Mouse (Mus musculus) kidney, adult 9 months (tissue): ENCODE data around the gene Exoc2.

ENCODE experiments used
- DNase-seq: peaks from one replicate; pipeline ENCODE4 v3.0.0; 2022

The Exoc2 gene

DNA sequence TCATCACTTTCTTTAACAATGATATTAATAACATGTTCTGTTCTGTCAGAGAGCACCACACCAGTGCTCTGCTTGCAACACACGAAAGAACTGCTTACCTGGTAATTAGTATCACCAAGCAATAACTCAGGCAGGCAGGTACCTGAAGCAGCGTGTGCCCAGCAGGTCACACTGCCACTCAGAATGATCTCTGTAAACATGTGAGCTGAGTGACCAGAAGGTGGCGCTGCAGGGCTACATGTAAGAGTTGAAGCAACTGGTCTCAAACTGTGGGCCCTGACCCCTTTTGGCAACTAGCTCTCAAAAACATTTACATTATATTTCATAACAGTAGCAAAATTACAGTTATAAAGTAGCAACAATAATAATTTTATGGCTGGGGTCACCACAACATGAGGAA is 85.4 kb downstream of the Exoc2 start:
- peak; percentile 78 for DNase-seq

DNA sequence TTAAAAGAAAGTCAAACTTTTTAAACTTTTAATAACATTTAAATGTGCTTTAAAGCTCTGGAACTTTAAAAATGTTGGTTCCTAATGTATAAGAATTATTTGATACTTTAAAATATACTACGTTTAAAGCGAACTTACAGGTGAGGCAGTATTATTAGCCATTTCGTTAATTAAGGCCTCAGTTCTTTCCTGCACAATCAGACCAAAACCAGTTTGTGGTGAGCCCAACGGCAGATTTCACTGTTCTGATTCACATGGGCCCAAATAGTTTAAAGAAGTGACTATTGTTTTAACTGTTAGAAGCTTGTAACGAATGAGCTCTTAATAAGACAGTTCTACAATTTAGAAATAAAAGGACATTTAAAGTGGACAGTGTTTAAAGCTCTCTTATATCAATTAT is 93.6 kb downstream of the Exoc2 start:
- DNase-seq = no peak

DNA sequence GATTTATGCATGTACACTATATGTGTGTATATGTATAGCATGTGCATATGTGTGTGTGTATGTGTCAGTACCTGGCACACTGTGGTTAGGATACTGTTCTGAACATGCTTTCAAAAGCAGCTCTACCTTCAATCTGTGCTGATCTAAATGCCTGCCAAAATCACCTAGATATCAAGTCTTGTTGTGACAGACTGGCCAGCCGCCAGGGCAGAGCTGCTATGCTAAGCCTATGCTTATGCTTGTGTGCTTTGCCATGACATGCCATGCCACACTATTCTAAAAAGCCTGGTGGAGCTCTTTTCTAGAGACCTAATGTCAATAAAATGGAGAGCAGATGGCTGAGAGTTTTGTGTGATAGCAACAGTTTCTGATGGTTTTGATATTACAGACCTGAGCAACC is 94.0 kb downstream of the Exoc2 start:
- DNase-seq = no peak

DNA sequence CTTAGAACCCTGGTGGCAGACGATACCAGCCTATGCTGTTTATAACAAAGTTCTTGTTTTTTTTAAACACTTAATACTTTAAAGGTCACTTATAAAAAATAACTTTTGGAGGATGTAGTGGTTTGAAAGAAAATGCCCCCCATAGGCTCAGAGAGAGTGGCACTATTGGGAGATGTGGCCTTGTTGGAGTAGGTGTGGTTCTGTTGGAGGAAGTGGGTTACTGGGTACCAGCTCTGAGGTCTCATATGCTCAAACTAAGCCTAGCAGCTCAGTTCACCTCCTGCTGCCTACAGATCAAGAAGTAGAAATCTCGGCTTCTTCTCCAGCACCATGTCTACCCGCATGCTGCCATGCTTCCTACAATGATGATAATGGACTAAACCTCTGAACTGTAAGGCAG is 98.1 kb downstream of the Exoc2 start:
- DNase-seq = no peak

DNA sequence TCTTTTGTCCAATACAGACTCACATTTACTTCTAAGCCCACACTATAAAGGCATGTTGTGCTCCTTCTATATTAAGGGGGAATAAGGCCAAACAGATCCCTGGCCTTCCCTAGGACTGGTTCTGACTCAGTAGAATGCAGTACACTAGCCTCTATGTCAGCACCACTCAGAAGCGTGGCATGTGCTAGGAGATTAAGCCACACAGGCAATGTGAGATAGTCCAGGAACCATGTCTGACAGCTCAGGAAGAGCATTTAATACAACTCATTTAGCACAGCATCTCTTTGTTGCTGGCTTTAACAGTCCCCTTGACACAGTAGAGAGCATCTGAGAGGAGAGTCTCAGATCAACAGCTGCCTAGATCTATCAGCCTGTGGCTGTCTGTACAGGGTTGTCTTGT is 100.4 kb downstream of the Exoc2 start:
- DNase-seq = no peak

DNA sequence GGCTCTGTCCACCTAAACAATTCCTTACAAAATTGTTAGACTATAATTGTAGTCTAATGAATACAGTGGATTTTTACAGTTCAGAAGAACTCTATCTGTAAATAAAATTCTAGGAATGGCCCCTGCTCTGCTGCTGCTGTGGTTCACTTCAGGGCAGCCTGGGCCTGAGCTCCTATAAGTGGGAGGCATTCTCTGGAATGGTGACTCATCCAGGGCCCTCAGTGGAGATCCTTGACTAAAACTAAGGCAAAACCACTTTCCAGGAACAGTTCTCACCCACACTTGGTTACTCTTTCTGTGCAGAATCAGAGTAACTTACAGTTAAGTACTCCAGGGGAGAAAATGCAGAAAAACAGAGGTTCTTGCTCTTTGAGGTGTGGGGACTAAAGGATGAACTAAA is 108.4 kb downstream of the Exoc2 start:
- no peak for DNase-seq

DNA sequence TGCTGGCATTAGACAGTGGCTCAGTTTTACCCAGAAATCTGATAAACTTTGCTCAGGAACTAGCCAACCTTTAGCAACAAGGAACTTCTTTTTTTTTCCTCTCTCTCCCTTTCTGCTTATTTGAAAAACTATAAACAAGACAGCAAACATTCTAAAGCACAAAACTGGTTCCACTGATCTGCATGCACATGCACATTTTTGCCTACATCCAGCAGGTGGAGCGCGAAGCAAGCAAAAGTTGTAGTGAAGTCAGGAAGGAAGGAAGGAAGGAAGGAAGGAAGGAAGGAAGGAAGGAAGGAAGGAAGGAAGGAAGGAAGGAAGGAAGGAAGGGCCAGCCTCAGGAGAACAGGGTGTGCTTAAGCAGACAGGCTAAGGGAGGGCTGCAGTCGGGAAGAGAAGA is 109.9 kb downstream of the Exoc2 start:
- DNase-seq = no peak

DNA sequence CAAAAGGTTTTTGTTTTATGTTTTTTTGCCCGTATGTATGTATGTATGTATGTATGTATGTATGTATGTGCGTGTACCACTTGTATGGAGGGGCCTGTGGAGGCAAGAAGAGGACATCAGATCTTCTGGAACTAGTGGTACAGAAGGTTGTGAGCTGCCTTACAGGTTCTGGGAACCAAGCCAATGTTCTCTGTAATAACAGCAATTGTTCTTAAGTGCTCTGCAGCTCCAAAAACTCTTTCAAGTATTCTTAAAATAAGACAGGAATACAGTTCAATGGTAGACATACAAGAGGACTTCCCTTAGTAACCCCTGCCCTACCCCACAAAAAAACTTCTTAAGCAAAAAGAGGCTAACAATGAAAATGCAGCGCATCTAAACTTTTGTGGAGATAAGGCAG is 115.5 kb downstream of the Exoc2 start:
- no peak for DNase-seq

DNA sequence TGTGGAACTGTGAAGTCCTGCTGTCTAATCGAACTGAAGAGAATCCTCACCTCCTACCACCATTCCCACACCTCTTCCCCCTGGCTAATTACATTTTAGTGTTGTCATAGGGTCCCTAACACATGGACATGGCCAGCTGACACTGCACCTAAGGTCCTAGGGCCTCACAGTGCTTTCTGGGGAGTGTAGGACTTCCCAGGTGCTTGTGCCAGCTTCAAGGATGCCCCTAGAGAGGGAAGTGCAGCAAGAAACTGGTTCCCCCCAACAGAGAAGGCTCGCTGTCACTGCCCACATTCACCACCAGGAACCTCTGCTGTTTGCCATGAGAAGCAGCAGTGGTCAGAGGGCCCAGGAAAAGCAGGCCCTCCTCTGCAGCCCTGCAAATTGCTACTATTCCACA is 123.2 kb downstream of the Exoc2 start:
- DNase-seq = no peak

DNA sequence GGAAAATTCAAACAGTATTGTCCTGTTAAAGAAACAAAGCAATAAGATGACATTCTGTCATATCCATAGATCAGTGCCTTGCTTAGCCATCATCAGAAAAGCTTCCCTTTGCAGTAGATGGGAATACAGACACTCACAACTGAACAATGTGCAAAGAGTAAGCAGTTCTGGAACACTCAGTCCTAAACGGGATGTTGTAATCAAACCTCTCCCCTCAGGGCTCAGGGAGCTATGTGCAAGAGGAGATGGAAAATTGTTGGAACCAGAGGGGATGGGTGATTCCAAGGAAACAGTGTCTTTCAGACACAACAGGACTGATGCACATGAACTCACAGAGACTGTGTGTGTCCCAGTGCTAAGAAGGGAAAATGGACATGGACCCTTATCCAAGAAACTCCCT is 125.9 kb downstream of the Exoc2 start:
- DNase-seq = no peak

DNA sequence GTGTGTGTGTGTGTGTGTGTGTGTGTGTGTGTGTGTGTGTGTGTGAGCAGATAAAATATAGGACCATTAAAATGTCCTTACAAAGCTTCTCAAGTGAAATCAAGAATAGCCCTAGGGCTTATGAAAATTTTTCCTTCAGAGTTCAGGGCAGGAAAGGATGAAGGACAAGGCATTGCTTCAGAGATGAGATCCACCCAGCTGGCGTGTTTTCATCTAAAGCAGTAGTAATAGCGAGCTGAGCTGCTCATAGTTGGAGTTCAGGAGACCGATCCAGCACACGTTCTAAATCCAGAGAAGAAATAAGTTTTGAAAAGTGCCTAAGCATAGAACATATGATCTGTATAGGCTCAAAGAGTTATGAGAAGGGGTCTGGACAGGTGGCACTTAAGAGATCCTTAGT is 127.4 kb downstream of the Exoc2 start:
- no peak for DNase-seq

DNA sequence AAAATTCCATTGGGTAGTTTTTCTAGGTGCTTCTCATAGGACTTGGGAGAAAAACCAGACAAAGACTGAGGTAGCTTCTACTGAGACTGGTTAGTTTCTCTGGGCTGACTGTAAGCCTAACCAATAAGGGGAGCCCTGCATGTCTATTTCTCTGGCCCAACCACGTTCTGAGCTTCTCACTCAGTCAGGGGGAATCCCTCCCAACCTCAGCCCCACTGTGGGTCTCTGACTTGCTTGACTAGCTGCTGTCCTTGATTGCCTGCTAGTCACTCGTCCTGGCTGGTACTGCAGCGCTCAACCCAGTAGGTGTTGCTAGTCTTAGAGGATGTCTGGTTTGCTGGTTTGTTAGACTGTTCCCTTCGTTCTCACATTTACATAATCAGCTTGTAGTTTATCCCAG is 130.8 kb downstream of the Exoc2 start:
- DNase-seq = no peak

DNA sequence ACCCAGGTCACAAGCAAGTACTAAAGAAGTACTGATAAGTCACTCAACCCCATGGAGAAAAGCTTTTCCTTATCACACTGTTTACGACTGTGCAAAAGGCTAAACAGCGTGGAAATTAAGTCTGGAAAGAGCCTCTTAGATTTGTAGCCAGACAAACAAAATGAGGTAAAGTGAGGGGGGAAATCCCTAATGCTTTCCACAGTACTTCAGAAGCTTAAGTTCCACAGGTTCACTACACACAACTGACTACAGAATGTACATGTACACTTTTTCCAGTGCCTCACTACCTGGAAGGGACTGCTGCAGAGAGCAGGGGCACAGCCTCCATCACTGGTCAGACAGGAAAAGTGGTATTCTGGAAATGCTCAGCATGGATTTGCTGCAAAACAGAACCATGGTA is 132.1 kb downstream of the Exoc2 start:
- DNase-seq = no peak

DNA sequence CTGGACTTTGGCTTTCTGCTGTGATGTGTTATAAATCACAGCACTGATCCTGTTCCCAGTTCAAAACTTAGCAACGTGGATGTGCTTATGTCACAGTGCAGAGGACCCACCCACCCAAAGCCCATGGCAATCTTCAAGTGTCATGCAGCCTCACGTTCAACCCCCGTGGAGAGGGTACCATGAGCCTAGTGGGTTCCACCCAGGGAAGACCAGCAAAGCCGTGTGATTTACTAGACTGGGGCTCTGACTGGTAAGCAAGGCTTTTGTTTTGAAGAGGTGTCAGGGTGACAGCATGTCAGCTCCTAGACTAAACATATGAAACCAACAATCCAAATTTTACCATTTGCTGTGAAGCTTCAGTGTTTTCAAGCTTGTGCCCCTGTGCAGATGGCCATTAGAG is 132.6 kb downstream of the Exoc2 start:
- DNase-seq = no peak

DNA sequence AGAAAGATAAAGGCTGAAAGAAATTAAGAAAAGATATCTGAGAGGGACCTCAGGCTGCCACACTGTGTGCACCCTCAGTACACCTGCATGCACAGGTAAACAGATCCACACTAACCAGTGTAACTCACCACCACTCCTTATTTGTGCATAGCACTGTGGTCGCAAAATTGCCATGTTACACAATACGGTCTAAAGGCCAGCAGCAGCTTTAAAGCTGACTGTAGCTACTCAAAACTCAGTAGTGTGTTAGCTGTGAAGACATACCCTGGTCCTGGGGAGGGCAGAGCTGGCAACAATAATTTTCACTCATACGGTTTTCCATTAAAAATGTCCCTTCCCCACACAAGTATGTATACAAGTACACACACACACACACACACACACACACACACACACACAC is 133.2 kb downstream of the Exoc2 start:
- no peak for DNase-seq

DNA sequence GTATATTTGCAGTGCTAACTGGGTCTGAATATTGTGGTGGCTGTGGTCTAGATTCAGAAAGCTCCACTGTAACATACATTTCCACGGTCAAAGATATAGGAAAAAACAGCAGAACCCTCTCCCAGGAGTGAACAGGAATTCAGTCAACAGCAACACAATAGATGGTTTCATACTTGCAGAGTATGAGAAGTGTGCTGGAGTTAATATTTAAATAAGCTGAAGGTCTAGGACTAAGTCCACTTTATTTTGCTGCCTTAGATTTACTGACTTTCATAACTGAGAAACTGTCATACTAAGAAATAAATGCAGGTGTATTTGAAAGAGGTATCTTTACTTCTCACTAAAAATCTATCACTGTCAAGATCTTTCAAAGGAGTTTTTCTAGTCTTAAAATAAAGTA is 137.6 kb downstream of the Exoc2 start:
- peak; percentile 37 for DNase-seq

DNA sequence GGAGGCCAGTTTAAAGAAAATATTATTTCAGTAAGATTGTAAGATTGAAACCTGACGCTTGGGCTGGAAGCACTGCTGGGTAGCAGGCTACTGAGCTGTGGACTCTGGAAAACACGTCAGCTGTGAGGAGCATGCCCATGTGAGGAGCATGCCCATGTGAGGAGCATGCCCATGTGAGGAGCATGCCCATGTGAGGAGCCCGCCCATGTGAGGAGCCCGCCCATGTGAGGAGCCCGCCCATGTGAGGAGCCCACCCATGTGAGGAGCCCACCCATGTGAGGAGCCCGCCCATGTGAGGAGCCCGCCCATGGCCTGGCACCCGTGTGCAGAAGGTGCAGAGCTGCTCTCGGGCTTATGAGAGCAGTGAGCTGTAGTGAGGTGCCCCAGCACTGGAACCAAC is 139.0 kb downstream of the Exoc2 start:
- DNase-seq = peak; percentile 15

DNA sequence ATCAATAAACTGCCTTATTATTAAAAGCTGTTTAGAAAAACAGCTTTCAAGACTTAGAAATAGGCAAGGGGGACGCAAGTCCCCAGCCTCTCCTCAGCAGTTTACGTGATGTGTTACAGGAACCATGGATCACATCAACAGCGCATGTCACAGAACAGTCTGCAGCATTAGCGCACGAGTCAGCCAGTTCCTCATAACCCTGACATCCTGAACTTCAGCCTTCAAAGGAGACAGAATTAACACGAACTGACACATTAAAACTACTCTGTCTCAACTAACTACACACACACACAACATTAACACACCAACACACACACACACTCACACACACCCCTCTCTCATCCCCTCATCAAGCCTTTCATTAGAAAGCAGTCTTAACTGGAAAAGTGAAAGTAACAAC is 139.5 kb downstream of the Exoc2 start:
- DNase-seq = no peak

DNA sequence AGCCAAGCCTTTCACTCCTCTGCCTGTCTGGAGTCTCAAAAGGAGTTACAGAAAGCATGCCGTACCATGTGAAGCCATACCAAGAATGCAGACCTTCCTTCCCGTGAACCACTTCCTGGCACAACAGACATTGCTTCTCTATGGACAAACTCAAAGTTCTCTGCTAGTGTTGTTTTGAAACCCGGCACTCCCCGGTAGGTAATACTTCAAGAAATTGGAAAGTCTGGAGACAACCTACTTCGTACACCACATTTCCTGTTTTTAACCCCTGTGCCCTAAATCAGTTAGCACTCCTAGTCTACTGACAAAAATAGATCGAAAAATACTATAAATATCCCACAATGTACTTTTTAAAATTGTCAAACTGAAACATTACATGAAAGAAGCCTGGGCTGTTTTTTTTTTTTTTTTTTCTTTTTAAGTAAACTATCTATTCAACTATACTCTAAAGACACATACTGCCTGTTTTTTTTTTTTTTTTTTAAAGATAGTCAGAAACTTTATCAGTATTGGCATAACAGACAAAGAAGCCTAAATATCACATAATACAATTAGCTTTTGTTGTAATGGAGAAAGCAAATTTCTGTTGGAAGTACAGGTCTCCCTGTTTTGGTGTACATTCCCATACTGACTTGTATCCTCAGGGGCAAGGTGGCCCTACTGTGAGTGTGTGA is 140.3 kb downstream of the Exoc2 start:
- no peak for DNase-seq

DNA sequence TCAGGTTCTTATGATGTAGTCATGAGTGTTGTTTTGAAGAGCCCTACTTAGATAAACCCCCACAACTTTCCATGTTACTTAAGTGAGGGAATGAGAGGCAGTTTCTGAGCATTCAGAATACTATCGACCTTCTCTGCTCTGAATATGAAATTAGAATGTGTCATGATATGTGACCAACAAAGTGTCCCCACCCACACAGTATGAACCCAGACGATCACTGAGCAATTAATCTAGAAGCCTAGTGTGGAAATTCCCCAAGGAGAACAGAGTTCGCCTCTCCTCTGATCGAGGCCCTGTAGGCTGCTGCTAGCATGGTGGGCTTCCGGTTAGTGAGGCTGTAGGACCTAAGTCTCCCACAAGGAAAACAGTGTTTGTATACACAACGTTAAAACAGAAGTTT is 142.5 kb downstream of the Exoc2 start:
- DNase-seq = no peak

DNA sequence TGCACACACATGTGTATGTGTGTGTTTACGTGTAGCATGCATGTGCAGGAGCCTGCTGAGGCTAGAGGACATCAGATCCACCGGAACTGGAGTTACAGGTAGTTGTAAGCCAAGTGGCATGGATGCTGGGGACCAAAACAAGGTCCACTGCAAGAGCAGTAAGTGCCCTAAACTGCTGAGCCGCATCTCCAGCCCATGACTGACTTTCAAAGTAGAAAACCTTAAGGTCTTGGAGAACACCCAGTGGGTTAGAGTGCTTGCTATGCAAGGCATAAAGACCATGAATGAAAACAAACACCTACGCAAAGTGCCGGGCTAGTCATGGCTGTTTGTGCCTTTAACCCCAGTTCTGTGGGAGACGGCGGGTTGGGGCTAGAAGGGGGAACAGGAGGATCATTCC is 147.4 kb downstream of the Exoc2 start:
- DNase-seq = no peak

DNA sequence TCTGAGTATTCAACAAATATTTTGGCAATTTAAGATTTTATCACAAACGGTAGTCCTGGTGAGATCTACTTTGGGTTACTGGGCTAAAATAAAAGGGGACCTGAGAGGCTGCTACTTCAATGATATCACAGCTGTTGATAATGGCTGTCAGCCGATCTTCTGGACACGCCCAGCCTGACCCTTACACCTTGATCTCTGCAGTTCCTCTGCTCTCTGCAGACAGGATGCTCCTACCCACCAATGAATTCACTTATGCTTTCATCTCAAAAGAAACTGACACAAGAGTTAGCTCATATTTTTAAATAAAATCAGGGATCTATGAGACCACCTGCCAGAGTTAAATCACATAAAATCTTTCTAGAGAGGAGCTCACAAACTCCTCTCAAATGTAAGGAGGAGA is 149.0 kb downstream of the Exoc2 start:
- no peak for DNase-seq

DNA sequence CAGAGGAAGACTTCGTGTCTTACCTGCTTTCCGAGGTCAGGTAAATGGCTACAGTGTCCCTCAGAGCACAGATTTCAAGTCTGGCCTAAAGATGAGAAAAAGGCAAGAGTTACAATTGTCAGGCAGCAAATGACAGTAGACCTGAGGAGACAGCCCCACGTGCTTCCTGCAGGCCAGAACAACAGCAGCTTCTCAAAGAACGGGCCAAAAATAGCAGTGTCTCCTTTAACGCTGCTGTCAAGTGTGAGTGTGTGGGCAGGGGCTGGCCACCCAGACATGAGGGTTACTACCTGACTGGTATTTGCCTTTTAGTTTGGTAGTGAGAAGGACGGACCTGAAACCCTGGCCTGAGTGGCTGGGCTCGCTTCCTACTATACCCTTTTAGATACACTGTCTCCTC is 153.3 kb downstream of the Exoc2 start:
- no peak for DNase-seq

DNA sequence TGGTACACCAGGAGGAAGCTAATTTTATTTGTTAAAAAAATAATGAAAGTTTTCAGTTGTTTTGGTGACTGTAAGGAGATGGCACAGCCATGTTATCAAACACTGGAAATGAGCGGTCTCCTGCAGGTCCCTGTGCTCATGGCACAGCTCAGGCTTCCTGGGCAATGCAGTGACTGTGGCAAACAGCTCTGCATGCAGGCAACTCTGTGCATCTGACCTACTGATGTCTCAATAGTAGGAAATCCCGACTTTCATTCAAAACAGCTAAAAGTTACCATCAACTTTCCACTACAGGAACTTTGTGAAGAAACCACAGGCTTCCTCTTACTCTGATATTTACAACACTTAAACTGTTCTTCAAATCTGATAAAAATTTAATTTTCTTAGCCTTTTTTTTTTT is 154.0 kb downstream of the Exoc2 start:
- DNase-seq = no peak

DNA sequence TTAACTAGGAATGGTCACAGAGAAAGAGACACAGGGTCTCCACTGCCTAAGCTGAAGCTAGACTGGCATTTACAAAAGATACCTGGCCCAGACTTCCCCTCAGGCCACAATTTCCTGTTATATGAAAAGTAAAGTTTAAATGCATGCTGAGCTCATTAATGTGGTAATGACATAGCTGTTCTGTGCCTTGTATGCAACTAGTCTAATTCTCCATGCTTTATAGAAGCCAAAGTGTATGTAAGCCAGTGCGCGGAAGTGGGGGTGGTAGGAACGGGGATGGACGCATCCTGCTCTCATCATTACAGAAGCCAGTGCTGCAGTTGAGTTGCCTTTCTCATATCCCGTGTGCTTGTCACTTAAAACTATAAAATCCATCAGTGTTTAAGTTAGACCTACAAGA is 156.5 kb downstream of the Exoc2 start:
- DNase-seq = no peak

DNA sequence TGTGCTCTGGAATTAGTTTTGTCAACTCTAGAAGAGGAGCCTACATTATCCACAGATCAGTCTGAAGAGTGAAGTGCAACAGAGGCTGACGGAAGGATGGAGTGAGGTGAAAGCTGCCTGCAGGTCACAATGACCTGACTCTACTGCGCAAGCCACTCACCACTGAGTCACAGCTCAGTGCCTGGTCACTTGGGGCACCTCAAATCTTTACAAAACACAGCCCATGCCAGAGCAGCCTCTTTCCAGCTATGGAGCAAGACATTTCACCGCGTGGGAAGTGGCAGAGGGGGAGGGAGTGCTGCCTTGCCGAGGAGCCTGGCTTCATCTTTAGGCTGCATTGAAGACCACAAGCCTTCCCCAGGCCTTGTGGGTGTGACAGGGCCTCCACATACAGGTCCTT is 159.6 kb downstream of the Exoc2 start:
- no peak for DNase-seq
